In genomic region chr2:33875594-33875993, GRCm38 (mm10) we compare ENCODE assay signal across 11 mouse cellular contexts. TPM values are rescaled to one million over a fixed set of nuclear protein-coding genes. Genes with fewer than 3 reads are reported as not detected.
DNase-seq lines count a peak whose midpoint lies in the region; ATAC-seq and TF ChIP-seq lines count a peak whose summit lies in the region.
"Had no signal": no experiment of that assay in that cellular context is flagged by ENCODE, and none has a peak within 500 bp of the region (broad histone marks: within the 10 kb centered on the region; RNA-seq: fewer than 3 reads in every experiment).

No protein-coding gene starts in this region.

- 67% methylated on average over 12 of the region's 12 CpGs for WGBS in hindbrain, embryonic 10.5 days
- WGBS in midbrain, embryonic 14.5 days: 71% methylated on average over 12 of the region's 12 CpGs

- no peak for ATAC-seq in midbrain, embryonic 14.5 days (ENCODE audit: low FRiP score, low TSS enrichment)
- no peak for ATAC-seq in erythroblast, adult 5-6 weeks (replicated peaks; ENCODE audit: low FRiP score, poor library complexity, severe bottlenecking)

- peak; percentile 88 for DNase-seq in heart, adult 11 months
- DNase-seq in heart, postnatal 10 days: no peak
- DNase-seq in hindbrain, embryonic 10.5 days (ENCODE audit: low spot score): no peak
- peak; percentile 18 for DNase-seq in midbrain, embryonic 14.5 days
- DNase-seq in cerebellum, postnatal 10 days: no peak
- DNase-seq in urinary bladder, postnatal 36 days (ENCODE audit: low spot score in 2 of 2): no peak
- DNase-seq: cerebellum, postnatal 36 days; heart, postnatal 36 days; lung, adult 2 months had no signal

- peak overlapping the region; percentile 10; the same call in 1 of the 2 replicates for H3K4me3 ChIP-seq in ES-Bruce4 (ENCODE audit: low read depth, low read length)
- H3K4me3 ChIP-seq in hindbrain, embryonic 10.5 days: no peak overlapping the region
- no peak overlapping the region for H3K4me3 ChIP-seq in midbrain, embryonic 14.5 days (replicated peaks; ENCODE audit: low read depth, low read length)

- H3K4me2 ChIP-seq in midbrain, embryonic 14.5 days (ENCODE audit: low read length): no peak overlapping the region

- no peak for TF ChIP-seq EP300 in ES-Bruce4 (IDR thresholded peaks at IDR 0.05; ENCODE audit: insufficient read depth, low read depth, low read length)

- no peak for TF ChIP-seq CTCF in ES-Bruce4 (IDR thresholded peaks at IDR 0.05; ENCODE audit: low read depth, low read length)

- H3K27me3 ChIP-seq in ES-Bruce4 (ENCODE audit: control insufficient read depth, insufficient read depth, low read length, poor library complexity, severe bottlenecking): no peaks in the 10 kb centered on the region
- H3K27me3 ChIP-seq in hindbrain, embryonic 10.5 days (ENCODE audit: insufficient read depth, poor library complexity, severe bottlenecking): peaks cover 6% of the 10 kb centered on the region; the same call in 1 of the 2 replicates
- H3K27me3 ChIP-seq in midbrain, embryonic 14.5 days (ENCODE audit: control insufficient read depth, insufficient read depth, low read length): no peaks in the 10 kb centered on the region

- TF ChIP-seq POLR2A in ES-Bruce4 (IDR thresholded peaks at IDR 0.05; ENCODE audit: insufficient read depth, low read length): no peak

- peaks cover 3% of the 10 kb centered on the region for H3K4me1 ChIP-seq in ES-Bruce4 (ENCODE audit: control insufficient read depth, insufficient read depth, low read length)
- peaks cover 96% of the 10 kb centered on the region for H3K4me1 ChIP-seq in hindbrain, embryonic 10.5 days (replicated peaks)
- peaks cover 55% of the 10 kb centered on the region for H3K4me1 ChIP-seq in midbrain, embryonic 14.5 days (ENCODE audit: control insufficient read depth, insufficient read depth, low read length)

- no peaks in the 10 kb centered on the region for H3K36me3 ChIP-seq in ES-Bruce4 (ENCODE audit: control insufficient read depth, insufficient read depth, low read length, poor library complexity, severe bottlenecking)
- H3K36me3 ChIP-seq in hindbrain, embryonic 10.5 days: peaks cover 39% of the 10 kb centered on the region
- H3K36me3 ChIP-seq in midbrain, embryonic 14.5 days (ENCODE audit: control insufficient read depth, insufficient read depth, low read length): peaks cover 39% of the 10 kb centered on the region

- intact Hi-C loops in heart, postnatal 10 days (cut with DNase I): no loop called here

- H3K27ac ChIP-seq in ES-Bruce4 (ENCODE audit: insufficient read depth, low read length): no peak overlapping the region
- H3K27ac ChIP-seq in hindbrain, embryonic 10.5 days: peak overlapping the region; percentile 95
- peak overlapping the region; percentile 98 for H3K27ac ChIP-seq in midbrain, embryonic 14.5 days (replicated peaks; ENCODE audit: low read depth, low read length)

- no peaks in the 10 kb centered on the region for H3K9me3 ChIP-seq in ES-Bruce4 (replicated peaks; ENCODE audit: control insufficient read depth, insufficient read depth, low read length, poor library complexity, severe bottlenecking)
- peaks cover 11% of the 10 kb centered on the region; the same call in 1 of the 2 replicates for H3K9me3 ChIP-seq in hindbrain, embryonic 10.5 days
- H3K9me3 ChIP-seq in midbrain, embryonic 14.5 days (ENCODE audit: control insufficient read depth, low read length): no peaks in the 10 kb centered on the region

- no peak overlapping the region; the same call in 1 of the 2 replicates for H3K9ac ChIP-seq in ES-Bruce4 (ENCODE audit: low read depth, poor library complexity, severe bottlenecking)
- H3K9ac ChIP-seq in midbrain, embryonic 14.5 days (replicated peaks; ENCODE audit: low read length): peak overlapping the region; percentile 40; the same call in 1 of the 2 replicates

RNA-seq across cellular contexts. Expression of gene Mvb12b, which starts 12.2 kb away (rescaled TPM):
- total RNA-seq in heart, postnatal 10 days (2021): 10 to 100 TPM; 26.1 to 26.8 TPM
- polyA plus RNA-seq in ES-Bruce4 (2011; ENCODE audit: insufficient read depth, insufficient read length, low read depth, missing spikeins): 11.5 and 15.8 TPM in 2 replicates
- polyA plus RNA-seq in hindbrain, embryonic 10.5 days (2016; fragmentation: Nextera tagmentation; extraction: Ambion mirVana): 22.7 and 28.8 TPM in 2 replicates
- 47.9 and 60.2 TPM in 2 replicates for polyA plus RNA-seq in midbrain, embryonic 14.5 days (2014; fragmentation: Nextera tagmentation; extraction: Ambion mirVana)
- total RNA-seq in erythroblast, adult 5-6 weeks (2015; ENCODE audit: low replicate concordance): 20.3 and 23.8 TPM in 2 replicates
- total RNA-seq in erythroblast, adult 5-6 weeks (2017; ENCODE audit: low replicate concordance): 17.1 and 17.3 TPM in 2 replicates

Comparison
In these comparisons a context has a peak if more than half of its experiments do, and no peak if none do; other contexts are left out.
1. DNase-seq: peak in heart, adult 11 months (single experiment) and midbrain, embryonic 14.5 days (single experiment); none in heart, postnatal 10 days (0 of 2), hindbrain, embryonic 10.5 days (single experiment), cerebellum, postnatal 10 days (0 of 2) and urinary bladder, postnatal 36 days (0 of 2).